Mouse (Mus musculus) bone marrow, adult 2 months (tissue): ENCODE results near the gene Hist1h2bb.

Source experiments
- CTCF ChIP-seq: fragments of 200-500 bp; IDR thresholded peaks from 2 replicates; pipeline ENCODE4 v1.5.1; 2011; ENCODE audit warnings: low read length, control low read depth; ENCODE audit not compliant: control insufficient read depth, insufficient read depth
- POLR2A ChIP-seq: fragments of 200-500 bp; IDR thresholded peaks from 2 replicates; pipeline ENCODE4 v1.6.1; 2011; ENCODE audit warnings: low read depth, mild to moderate bottlenecking, control low read depth, low read length, borderline replicate concordance; ENCODE audit not compliant: control insufficient read depth

DNA sequence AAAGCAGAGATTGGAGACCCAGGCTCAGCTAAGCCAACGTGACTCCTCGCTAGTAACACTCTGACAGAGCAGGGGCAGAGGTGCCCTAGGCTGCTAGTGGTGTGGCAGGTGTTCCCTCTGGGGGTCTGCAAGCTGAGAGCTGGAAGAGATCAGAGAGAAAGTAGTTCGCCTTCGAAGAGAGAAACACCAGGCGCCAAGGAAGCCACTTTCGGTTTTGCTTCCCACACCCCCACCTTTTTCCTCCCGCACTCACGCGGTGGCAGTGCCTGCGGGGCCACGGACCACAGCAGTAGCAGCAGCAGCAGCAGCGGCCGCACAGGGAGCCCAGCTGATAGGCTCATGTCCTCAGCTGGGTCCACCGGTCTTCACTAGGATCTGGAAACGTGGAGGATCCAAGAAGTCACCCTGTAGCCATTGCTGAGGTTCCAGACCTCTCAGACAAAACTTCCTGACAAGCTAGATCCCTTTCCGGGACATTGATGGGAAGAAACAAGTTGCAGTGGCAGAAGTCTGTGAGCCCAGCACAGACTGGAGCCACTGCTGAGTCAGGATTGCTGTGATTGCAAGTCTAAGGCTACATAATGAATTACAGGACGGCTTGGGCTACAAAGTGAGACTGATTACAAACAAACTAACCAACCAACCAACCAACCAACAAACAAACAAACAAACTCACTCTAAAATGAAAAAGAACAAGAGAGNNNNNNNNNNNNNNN is 36.0 kb upstream of the Hist1h2bb start, which contains the start of gene Hfe:
- TF ChIP-seq CTCF (no peak), POLR2A (peak; percentile 64; the same call in 1 of the 2 replicates)
